Mouse (Mus musculus) embryonic fibroblast, embryonic 13.5 days (primary cell): ENCODE measurements around the gene Negr1.

Source experiments
- CTCF ChIP-seq: IDR thresholded peaks from 2 replicates; pipeline ENCODE4 v1.5.1; 2011; ENCODE audit warnings: mild to moderate bottlenecking, control low read depth, low read length, moderate library complexity, borderline replicate concordance; ENCODE audit not compliant: insufficient read depth
- POLR2A ChIP-seq: IDR thresholded peaks from 2 replicates; pipeline ENCODE4 v1.6.1; 2011; ENCODE audit warnings: low read depth, mild to moderate bottlenecking, control low read depth, low read length, moderate library complexity

GRCm38 (mm10) chr3:157201726-157202125 lies 640.1 kb downstream of the Negr1 start:
- no peak for TF ChIP-seq CTCF
- TF ChIP-seq POLR2A: no peak
